Mouse (Mus musculus) spleen, adult 2 months (tissue): ENCODE results near the gene Sh2d6.
"Not testable (repeated sequence)": the region's sequence is repeated elsewhere in the genome, so short reads cannot be mapped to it uniquely, and the experiment has no call there.

Experiments
- CTCF ChIP-seq: fragments of 200-500 bp; IDR thresholded peaks from 2 replicates; pipeline ENCODE4 v1.5.1; 2011; ENCODE audit warnings: mild to moderate bottlenecking, inconsistent platforms; ENCODE audit not compliant: insufficient read depth, insufficient read length, insufficient replicate concordance; ENCODE audit errors: extremely low read depth
- POLR2A ChIP-seq: fragments of 200-500 bp; IDR thresholded peaks from 2 replicates; pipeline ENCODE4 v1.6.1; 2011; ENCODE audit warnings: low read depth, low read length, inconsistent platforms

GRCm38 (mm10) chr6:72478691-72479090 lies 42.8 kb downstream of the Sh2d6 start:
- TF ChIP-seq CTCF, POLR2A: not testable (repeated sequence)
